Mouse (Mus musculus) activated CD4-positive, CD25-positive, alpha-beta regulatory T cell (primary cell): ENCODE measurements around the gene Slc17a4. TPM values are rescaled to one million over a fixed set of nuclear protein-coding genes. Genes with fewer than 3 reads are reported as not detected.

ENCODE experiments used
- polyA plus RNA-seq, 2 experiments: library from polyadenylated mRNA; unstranded; fragments of 100-300 nt; shearing (Covaris generic); gene quantifications; one replicate each; pipeline ENCODE4 v1.2.1; 2017

Slc17a4 gene
- not detected for polyA plus RNA-seq

GRCm38 (mm10) chr13:23914376-23915167 lies at the start of gene Slc17a4:
TSS of gene Slc17a4 (minus strand) at chr13:23915009.

GRCm38 (mm10) chr13:23934211-23934520 lies 19.4 kb upstream of the Slc17a4 start, which contains the start of gene Hist1h2aa:
TSS of gene Hist1h2aa (plus strand) at chr13:23934462.

GRCm38 (mm10) chr13:23933421-23934210 lies 18.8 kb upstream of the Slc17a4 start, which contains the start of gene Hist1h2ba:
TSS of gene Hist1h2ba (minus strand) at chr13:23934156.

GRCm38 (mm10) chr13:23867405-23867804 lies 47.4 kb downstream of the Slc17a4 start, which contains the start of gene Slc17a1:
TSS of gene Slc17a1 (plus strand) at chr13:23867750.

Other genes with a start within 250 kb of the Slc17a4 start
- under 1 TPM; 0.55 to 0.80 TPM for gene Hist1h2ac, start 231.1 kb downstream of the Slc17a4 start, polyA plus RNA-seq
- 1 to 10 TPM; 3.0 to 4.1 TPM for gene Hist1h2bc, start 230.8 kb downstream of the Slc17a4 start, polyA plus RNA-seq
- gene Hist1h1t, start 219.2 kb downstream of the Slc17a4 start, polyA plus RNA-seq, result under 1 TPM in 1 of 2 experiments, not detected in 1; 0.38 TPM
- gene Hist1h4c, start 216.6 kb downstream of the Slc17a4 start, polyA plus RNA-seq, result 1 to 10 TPM; 3.3 to 6.0 TPM
- 1 to 10 TPM; 1.3 to 2.6 TPM for gene Hfe, start 204.2 kb downstream of the Slc17a4 start, polyA plus RNA-seq
- gene Hist1h1c, start 176.2 kb downstream of the Slc17a4 start, polyA plus RNA-seq, result 10 to 100 TPM; 13.3 to 18.7 TPM
- 1 to 10 TPM; 2.7 to 3.1 TPM for gene Hist1h3c, start 169.4 kb downstream of the Slc17a4 start, polyA plus RNA-seq
- 1 to 10 TPM; 1.1 to 2.8 TPM for gene Hist1h2bb, start 168.3 kb downstream of the Slc17a4 start, polyA plus RNA-seq
- 1 to 10 TPM; 4.6 to 7.2 TPM for gene Hist1h2ab, start 163.9 kb downstream of the Slc17a4 start, polyA plus RNA-seq
- gene Hist1h3b, start 162.7 kb downstream of the Slc17a4 start, polyA plus RNA-seq, result 1 to 10 TPM in 1 of 2 experiments, not detected in 1; 1.4 TPM
- gene Hist1h4b, start 158.0 kb downstream of the Slc17a4 start, polyA plus RNA-seq, result 1 to 10 TPM; 5.4 to 5.6 TPM
- not detected for gene Hist1h4a, start 153.8 kb downstream of the Slc17a4 start, polyA plus RNA-seq
- 1 to 10 TPM; 5.1 TPM for gene Hist1h3a, start 152.6 kb downstream of the Slc17a4 start, polyA plus RNA-seq
- gene Hist1h1a, start 151.3 kb downstream of the Slc17a4 start, polyA plus RNA-seq, result 1 to 10 TPM; 2.5 to 3.0 TPM
- gene Trim38, start 145.1 kb downstream of the Slc17a4 start, polyA plus RNA-seq, result under 1 TPM in 1 of 2 experiments, not detected in 1; 0.17 TPM
- gene Slc17a2, start 108.0 kb downstream of the Slc17a4 start, polyA plus RNA-seq, result under 1 TPM in 1 of 2 experiments, not detected in 1; 0.09 TPM
- not detected for gene Slc17a3, start 75.6 kb downstream of the Slc17a4 start, polyA plus RNA-seq
- gene Slc17a1, start 47.3 kb downstream of the Slc17a4 start, polyA plus RNA-seq, result under 1 TPM in 1 of 2 experiments, not detected in 1; 0.09 TPM
- not detected for gene Hist1h2ba, start 19.1 kb upstream of the Slc17a4 start, polyA plus RNA-seq
- not detected for gene Hist1h2aa, start 19.5 kb upstream of the Slc17a4 start, polyA plus RNA-seq
- gene Scgn, start 76.2 kb upstream of the Slc17a4 start, polyA plus RNA-seq, result not detected